Mouse (Mus musculus): Measurements from ENCODE around the gene Snx18. TPM values are rescaled to one million over a fixed set of nuclear protein-coding genes. Genes with fewer than 3 reads are reported as not detected.

The Snx18 gene
- polyA plus RNA-seq, 1 experiment from 2014 or later = 18.7 TPM

DNA sequence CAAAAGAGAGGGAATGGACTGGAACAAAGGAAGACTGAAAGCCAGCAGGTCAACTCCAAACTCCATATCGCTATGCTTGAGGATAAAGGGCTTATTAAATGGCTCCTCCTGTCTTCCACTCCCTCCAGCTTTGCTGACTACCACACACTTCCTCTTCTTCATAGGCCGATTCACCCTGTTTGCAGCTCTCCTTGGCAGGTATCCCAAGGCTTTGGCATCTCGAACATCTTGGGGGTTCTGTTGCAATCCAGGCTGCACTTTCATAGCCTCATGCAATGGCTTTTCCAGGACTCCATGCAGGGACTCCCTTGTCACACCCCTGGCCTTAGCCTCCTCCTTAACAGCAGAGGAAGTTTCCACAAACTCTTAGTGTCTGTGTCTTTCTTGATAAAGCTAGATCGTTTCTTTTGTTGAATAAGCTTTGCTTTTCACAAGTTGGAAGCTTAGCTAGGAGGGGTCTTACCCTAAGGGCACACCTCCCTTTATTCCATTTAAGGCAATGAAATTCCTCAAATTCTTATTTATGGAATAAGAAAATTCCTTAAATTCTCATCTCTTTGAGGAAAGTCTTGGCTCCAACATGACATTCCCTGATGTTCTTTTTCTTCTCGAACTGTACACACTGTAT is 64.6 kb downstream of the Snx18 start:
- Histone ChIP-seq H3K4me2 (ENCODE audit: low read depth, low read length, severe bottlenecking) (no peak overlapping the region), H3K4me1 (replicated peaks; ENCODE audit: control insufficient read depth, insufficient read depth, low read length) (no peaks in the 10 kb centered on the region), H3K4me3 (ENCODE audit: low read depth, low read length) (no peak overlapping the region), H3K27ac (ENCODE audit: low read depth, low read length) (no peak overlapping the region), H3K9ac (ENCODE audit: low read length) (no peak overlapping the region), H3K36me3 (ENCODE audit: control insufficient read depth, insufficient read depth, low read length) (no peaks in the 10 kb centered on the region), H3K9me3 (ENCODE audit: control insufficient read depth, low read length) (no peaks in the 10 kb centered on the region), H3K27me3 (ENCODE audit: control insufficient read depth, insufficient read depth, low read length) (no peaks in the 10 kb centered on the region)
- WGBS = 82% methylated on average over 5 of the region's 5 CpGs
- DNase-seq (ENCODE audit: low spot score) (no peak), ATAC-seq (replicated peaks; ENCODE audit: low FRiP score) (no peak)

DNA sequence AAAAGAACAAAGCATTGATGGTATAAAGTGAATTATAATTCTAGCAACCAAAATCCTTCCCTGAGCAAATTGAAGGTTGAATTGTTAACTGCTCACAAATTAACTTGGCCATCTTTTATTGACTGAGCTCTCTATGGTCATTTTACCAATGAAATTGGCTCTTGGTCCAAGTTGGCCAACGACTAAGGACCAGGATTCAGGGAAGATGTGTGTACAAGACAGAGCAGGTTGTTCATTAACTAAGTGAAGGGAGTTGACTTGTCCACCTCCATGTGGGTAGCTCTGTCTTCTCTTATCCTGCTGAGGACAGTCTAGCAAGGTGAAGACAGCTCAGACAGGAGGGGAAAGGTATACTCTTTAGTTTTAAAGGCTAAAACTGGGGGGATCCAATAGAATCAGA is 66.0 kb downstream of the Snx18 start:
- Histone ChIP-seq H3K4me2 (ENCODE audit: low read depth, low read length, severe bottlenecking) (no peak overlapping the region), H3K9me3 (ENCODE audit: control insufficient read depth, low read length) (no peaks in the 10 kb centered on the region), H3K27ac (ENCODE audit: low read depth, low read length) (no peak overlapping the region), H3K4me3 (ENCODE audit: low read depth, low read length) (no peak overlapping the region), H3K36me3 (ENCODE audit: control insufficient read depth, insufficient read depth, low read length) (no peaks in the 10 kb centered on the region), H3K4me1 (replicated peaks; ENCODE audit: control insufficient read depth, insufficient read depth, low read length) (no peaks in the 10 kb centered on the region), H3K9ac (ENCODE audit: low read length) (no peak overlapping the region), H3K27me3 (ENCODE audit: control insufficient read depth, insufficient read depth, low read length) (no peaks in the 10 kb centered on the region)
- DNase-seq (ENCODE audit: low spot score) (no peak), ATAC-seq (replicated peaks; ENCODE audit: low FRiP score) (no peak)
- 78% methylated on average over 1 of the region's 1 CpGs for WGBS

DNA sequence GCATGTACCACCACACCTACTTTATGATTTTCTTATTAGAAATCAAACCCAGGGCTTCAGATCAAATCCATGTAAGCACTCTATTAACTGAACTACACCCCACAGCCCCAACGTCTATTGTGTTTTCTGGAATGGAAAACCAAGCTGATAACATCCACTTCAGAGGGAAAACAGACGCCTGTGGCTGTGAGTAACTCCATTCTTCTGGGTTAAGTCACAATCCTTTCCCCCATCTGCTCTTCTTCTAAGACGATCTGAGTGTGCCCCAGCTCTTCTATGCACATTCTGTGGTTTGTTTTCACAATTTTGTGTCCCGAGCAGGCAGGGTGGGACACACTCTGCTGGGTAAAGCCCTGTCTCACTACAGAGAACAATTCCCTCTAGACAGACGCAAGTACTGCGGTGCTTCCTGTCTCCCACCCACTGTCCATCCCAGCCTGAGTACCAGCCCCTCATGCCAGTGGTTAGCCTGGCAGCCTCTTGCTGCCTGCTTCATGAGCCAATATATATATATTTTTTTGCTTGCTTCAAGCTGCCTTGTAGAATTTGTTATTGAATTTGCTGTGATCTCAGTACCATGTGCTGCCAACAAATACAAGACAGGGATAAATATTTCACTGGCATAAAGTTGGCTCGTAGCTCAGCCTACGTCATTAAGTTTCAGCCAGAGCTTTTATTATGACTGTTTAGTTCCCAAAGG is 67.3 kb downstream of the Snx18 start:
- 76% methylated on average over 8 of the region's 8 CpGs for WGBS
- H3K27me3 ChIP-seq (ENCODE audit: control insufficient read depth, insufficient read depth, low read length) = no peaks in the 10 kb centered on the region
- H3K4me3 ChIP-seq (ENCODE audit: low read depth, low read length) = no peak overlapping the region
- no peaks in the 10 kb centered on the region for H3K4me1 ChIP-seq (replicated peaks; ENCODE audit: control insufficient read depth, insufficient read depth, low read length)
- DNase-seq (ENCODE audit: low spot score) = no peak
- H3K9ac ChIP-seq (ENCODE audit: low read length) = no peak overlapping the region
- H3K36me3 ChIP-seq (ENCODE audit: control insufficient read depth, insufficient read depth, low read length) = no peaks in the 10 kb centered on the region
- no peaks in the 10 kb centered on the region for H3K9me3 ChIP-seq (ENCODE audit: control insufficient read depth, low read length)
- H3K27ac ChIP-seq (ENCODE audit: low read depth, low read length) = no peak overlapping the region
- no peak for ATAC-seq (replicated peaks; ENCODE audit: low FRiP score)
- no peak overlapping the region for H3K4me2 ChIP-seq (ENCODE audit: low read depth, low read length, severe bottlenecking)

DNA sequence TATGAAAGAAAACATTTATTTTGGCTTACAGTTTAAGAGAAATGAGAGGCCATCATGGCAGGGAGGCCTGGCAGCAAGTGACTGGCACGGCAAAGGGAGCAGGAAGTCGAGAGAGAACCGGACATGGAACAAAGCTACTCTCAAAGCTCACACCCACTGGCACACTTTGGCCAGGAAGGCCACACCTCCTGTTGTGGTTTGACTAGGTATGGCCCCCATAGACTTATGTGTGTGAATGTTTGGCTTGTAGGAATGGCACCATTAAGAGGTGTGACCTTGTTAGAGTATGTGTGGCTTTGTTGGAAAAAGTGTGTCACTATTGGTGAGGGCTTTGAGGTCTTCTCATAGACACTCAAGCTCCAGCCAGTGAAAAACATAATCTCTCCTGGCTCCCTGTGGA is 69.3 kb downstream of the Snx18 start:
- DNase-seq (ENCODE audit: low spot score) = no peak
- H3K4me3 ChIP-seq (ENCODE audit: low read depth, low read length) = no peak overlapping the region
- no peaks in the 10 kb centered on the region for H3K9me3 ChIP-seq (ENCODE audit: control insufficient read depth, low read length)
- no peaks in the 10 kb centered on the region for H3K4me1 ChIP-seq (replicated peaks; ENCODE audit: control insufficient read depth, insufficient read depth, low read length)
- no peaks in the 10 kb centered on the region for H3K27me3 ChIP-seq (ENCODE audit: control insufficient read depth, insufficient read depth, low read length)
- no peak overlapping the region for H3K4me2 ChIP-seq (ENCODE audit: low read depth, low read length, severe bottlenecking)
- H3K36me3 ChIP-seq (ENCODE audit: control insufficient read depth, insufficient read depth, low read length) = no peaks in the 10 kb centered on the region
- no peak overlapping the region for H3K9ac ChIP-seq (ENCODE audit: low read length)
- no peak for ATAC-seq (replicated peaks; ENCODE audit: low FRiP score)
- H3K27ac ChIP-seq (ENCODE audit: low read depth, low read length) = no peak overlapping the region
- 92% methylated on average over 3 of the region's 3 CpGs for WGBS

DNA sequence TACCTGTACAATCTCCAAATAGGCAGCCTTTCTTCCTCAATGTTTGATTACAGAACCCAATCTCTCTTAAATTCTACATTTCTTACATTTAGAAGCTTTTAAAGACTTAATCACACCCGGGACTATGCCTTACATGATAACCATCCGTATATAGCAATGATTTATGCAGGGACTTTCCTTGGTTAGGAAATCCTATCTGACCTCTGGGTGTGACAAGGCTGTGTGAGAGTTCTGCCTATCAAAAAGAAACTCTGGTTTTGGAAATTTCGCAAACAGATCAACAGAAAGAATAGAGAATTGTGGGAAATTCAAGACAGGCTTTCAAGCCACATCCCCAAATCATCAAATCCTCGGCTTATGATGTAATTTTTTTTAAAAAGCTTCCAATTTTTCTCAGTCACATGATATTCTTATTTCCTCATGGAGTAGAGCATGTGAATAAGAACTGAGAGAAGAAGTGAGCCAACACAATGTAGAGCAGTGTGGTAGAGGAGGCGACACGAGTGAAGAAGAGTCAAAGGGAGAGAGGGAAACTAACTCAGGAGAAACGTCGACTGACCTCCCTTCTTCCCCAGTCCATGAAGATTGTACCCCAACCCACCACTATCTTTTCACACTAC is 70.4 kb downstream of the Snx18 start:
- Histone ChIP-seq H3K36me3 (ENCODE audit: control insufficient read depth, insufficient read depth, low read length) (no peaks in the 10 kb centered on the region), H3K4me1 (replicated peaks; ENCODE audit: control insufficient read depth, insufficient read depth, low read length) (no peaks in the 10 kb centered on the region), H3K4me2 (ENCODE audit: low read depth, low read length, severe bottlenecking) (no peak overlapping the region), H3K9ac (ENCODE audit: low read length) (no peak overlapping the region), H3K27me3 (ENCODE audit: control insufficient read depth, insufficient read depth, low read length) (no peaks in the 10 kb centered on the region), H3K27ac (ENCODE audit: low read depth, low read length) (no peak overlapping the region), H3K9me3 (ENCODE audit: control insufficient read depth, low read length) (no peaks in the 10 kb centered on the region), H3K4me3 (ENCODE audit: low read depth, low read length) (no peak overlapping the region)
- ATAC-seq (replicated peaks; ENCODE audit: low FRiP score) (no peak), DNase-seq (ENCODE audit: low spot score) (no peak)
- WGBS = 87% methylated on average over 8 of the region's 8 CpGs

DNA sequence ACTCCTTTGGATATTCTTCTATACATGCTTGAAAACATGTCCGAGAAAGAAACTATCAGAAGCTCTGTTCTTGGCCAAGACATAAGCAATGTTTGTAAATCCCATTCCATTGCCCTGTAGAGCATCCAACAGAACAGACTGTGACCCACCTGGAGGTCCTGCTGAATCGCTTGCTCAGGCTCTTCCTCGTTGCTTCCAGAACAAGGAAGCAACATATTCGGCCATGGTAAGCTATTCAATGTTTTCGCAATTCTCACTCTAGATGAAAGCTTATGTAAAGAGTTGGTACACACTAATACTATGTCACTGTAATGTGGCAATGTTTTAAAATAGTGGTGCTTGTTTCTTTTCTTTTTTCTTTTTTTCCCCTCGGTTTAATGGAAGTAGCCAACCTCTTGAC is 76.0 kb downstream of the Snx18 start:
- Histone ChIP-seq H3K27ac (ENCODE audit: low read depth, low read length) (no peak overlapping the region), H3K27me3 (ENCODE audit: control insufficient read depth, insufficient read depth, low read length) (no peaks in the 10 kb centered on the region), H3K4me3 (ENCODE audit: low read depth, low read length) (no peak overlapping the region), H3K36me3 (ENCODE audit: control insufficient read depth, insufficient read depth, low read length) (no peaks in the 10 kb centered on the region), H3K4me1 (replicated peaks; ENCODE audit: control insufficient read depth, insufficient read depth, low read length) (no peaks in the 10 kb centered on the region), H3K9ac (ENCODE audit: low read length) (no peak overlapping the region), H3K9me3 (ENCODE audit: control insufficient read depth, low read length) (no peaks in the 10 kb centered on the region), H3K4me2 (ENCODE audit: low read depth, low read length, severe bottlenecking) (no peak overlapping the region)
- 91% methylated on average over 6 of the region's 6 CpGs for WGBS
- DNase-seq (ENCODE audit: low spot score) = no peak
- ATAC-seq (replicated peaks; ENCODE audit: low FRiP score) = no peak

Other genes with a start within 250 kb of the Snx18 start
- gene Hspb3, start 45.1 kb upstream of the Snx18 start, polyA plus RNA-seq (2014; fragmentation: Nextera tagmentation; extraction: Ambion mirVana) = not detected in 2 replicates
- gene Arl15, start 175.9 kb upstream of the Snx18 start, polyA plus RNA-seq (2014; fragmentation: Nextera tagmentation; extraction: Ambion mirVana) = 14.6 and 15.2 TPM in 2 replicates